Mouse (Mus musculus): ENCODE data around the gene Srrm4.

- TF ChIP-seq EP300 (IDR thresholded peaks at IDR 0.05; ENCODE audit: low read depth) (no peak), CTCF (IDR thresholded peaks at IDR 0.05; ENCODE audit: low read depth) (no peak)
Measured at GRCm38 (mm10) chr5:116486135-116486534, 105.5 kb downstream of the Srrm4 start.

Measured in heart, postnatal 0 days (tissue).